Mouse (Mus musculus): ENCODE results near the gene Usp2. TPM values are rescaled to one million over a fixed set of nuclear protein-coding genes. Genes with fewer than 3 reads are reported as not detected.
A peak's percentile ranks its signal among the peaks of the same experiment; 100 is the strongest.
"Not testable (repeated sequence)": the region's sequence is repeated elsewhere in the genome, so short reads cannot be mapped to it uniquely, and the experiment has no call there.

Usp2 gene
- polyA plus RNA-seq, 1 experiment from 2014 or later = 0.59 TPM

GRCm38 (mm10) chr9:44108269-44109055 is 41.6 kb downstream of the Usp2 start:
- Histone ChIP-seq H3K36me3 (ENCODE audit: inconsistent target) (no peaks in the 10 kb centered on the region), H3K27ac (no peak overlapping the region), H3K79me2 (ENCODE audit: inconsistent target) (peaks cover 50% of the 10 kb centered on the region), H3K4me3 (ENCODE audit: inconsistent target) (no peak overlapping the region)
- 94% methylated on average over 31 of the region's 31 CpGs for WGBS (ENCODE audit: missing documents)

GRCm38 (mm10) chr9:44109360-44110095 is 42.7 kb downstream of the Usp2 start:
- Histone ChIP-seq H3K79me2 (ENCODE audit: inconsistent target) (peaks cover 50% of the 10 kb centered on the region), H3K4me3 (ENCODE audit: inconsistent target) (no peak overlapping the region), H3K36me3 (ENCODE audit: inconsistent target) (no peaks in the 10 kb centered on the region), H3K27ac (no peak overlapping the region)
- 17% methylated on average over 7 of the region's 9 CpGs for WGBS (ENCODE audit: missing documents)

GRCm38 (mm10) chr9:44111909-44112308 is 45.1 kb downstream of the Usp2 start:
- H3K36me3 ChIP-seq (ENCODE audit: inconsistent target); H3K27ac ChIP-seq; H3K4me3 ChIP-seq (ENCODE audit: inconsistent target): not testable (repeated sequence)
- peaks cover 45% of the 10 kb centered on the region for H3K79me2 ChIP-seq (ENCODE audit: inconsistent target)
- WGBS (ENCODE audit: missing documents) = 82% methylated on average over 4 of the region's 12 CpGs

DNA sequence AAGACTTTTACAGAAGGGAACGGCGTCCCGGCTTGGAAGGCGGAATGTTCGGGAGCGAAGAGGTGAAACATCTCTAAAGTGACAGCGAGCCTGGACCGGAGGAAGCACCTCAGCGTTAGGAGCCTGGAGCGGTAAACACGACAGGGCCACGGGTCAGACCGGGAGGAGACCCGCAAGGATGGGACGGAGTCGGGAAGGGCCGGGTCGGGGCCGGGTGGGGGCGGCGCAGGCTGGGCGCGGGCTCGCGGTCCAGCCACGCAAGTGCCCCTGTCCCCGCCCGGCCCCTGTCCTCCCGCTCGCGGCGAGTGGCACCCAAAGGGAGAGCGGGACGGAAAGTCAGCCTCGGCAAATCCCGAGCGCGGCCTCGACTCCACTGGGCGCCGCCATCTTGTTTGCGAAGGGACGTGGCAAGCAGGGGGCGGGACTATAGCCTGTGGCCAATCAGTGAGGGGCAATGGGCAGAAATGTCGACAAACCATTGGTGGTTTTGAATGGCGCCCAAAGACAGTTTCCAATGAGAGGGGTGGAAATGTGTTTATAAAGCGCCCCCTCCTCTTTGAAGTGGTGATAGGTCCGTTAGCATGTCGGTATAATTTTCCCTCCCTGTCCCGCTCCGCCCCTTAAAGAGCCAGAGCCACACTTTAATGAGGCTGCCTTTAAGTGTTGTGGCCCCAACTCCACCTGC is 46.4 kb downstream of the Usp2 start, which contains the start of the genes Gm49380 and Rnf26:
Gene Gm49380 (minus strand): TSS at position 396 of the 685 bp plus-strand sequence.
Gene Rnf26 (minus strand): TSS at position 413 of the 685 bp plus-strand sequence.
- WGBS (ENCODE audit: missing documents) = under 1% methylated on average over 51 of the region's 51 CpGs
- no peaks in the 10 kb centered on the region for H3K36me3 ChIP-seq (ENCODE audit: inconsistent target)

DNA sequence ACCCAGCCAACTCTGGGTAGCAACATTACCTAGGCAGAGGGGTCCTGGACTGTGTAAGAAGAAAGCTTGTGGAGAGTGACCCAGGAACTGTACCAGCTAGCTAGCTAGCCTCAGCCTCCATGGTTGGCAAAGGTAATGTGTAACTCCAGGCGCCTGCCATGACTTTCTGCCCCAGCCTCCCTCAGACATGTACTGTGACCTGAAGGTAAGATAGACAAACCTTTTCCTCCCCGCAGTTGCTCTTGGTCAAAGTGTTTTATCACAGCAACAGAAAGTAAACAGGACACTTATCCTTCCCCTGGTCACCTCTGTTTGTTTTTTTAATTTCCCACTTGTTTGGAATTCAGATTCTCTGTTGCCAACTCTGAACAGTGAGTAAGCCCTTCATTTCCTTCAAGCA is 47.6 kb downstream of the Usp2 start:
- Histone ChIP-seq H3K36me3 (ENCODE audit: inconsistent target) (no peaks in the 10 kb centered on the region), H3K79me2 (ENCODE audit: inconsistent target) (peaks cover 20% of the 10 kb centered on the region), H3K27ac (no peak overlapping the region), H3K4me3 (ENCODE audit: inconsistent target) (no peak overlapping the region)
- 97% methylated on average over 2 of the region's 2 CpGs for WGBS (ENCODE audit: missing documents)

More for the DNA sequence above, 46.4 kb downstream of the Usp2 start, which contains the start of the genes Gm49380 and Rnf26:
- peaks cover 32% of the 10 kb centered on the region for H3K79me2 ChIP-seq (ENCODE audit: inconsistent target)
- H3K4me3 ChIP-seq (ENCODE audit: inconsistent target) = peak within 1 kb of the TSS; percentile 48
- H3K27ac ChIP-seq = no peak within 1 kb of the TSS

- Histone ChIP-seq H3K27ac (no peak overlapping the region), H3K36me3 (ENCODE audit: inconsistent target) (no peaks in the 10 kb centered on the region), H3K79me2 (ENCODE audit: inconsistent target) (peaks cover 8% of the 10 kb centered on the region; the same call in 1 of the 2 replicates), H3K4me3 (ENCODE audit: inconsistent target) (no peak overlapping the region)
- 85% methylated on average over 9 of the region's 9 CpGs for WGBS (ENCODE audit: missing documents)
These were observed 48.8 kb downstream of the Usp2 start for GRCm38 (mm10) chr9:44115599-44115998.

GRCm38 (mm10) chr9:44116182-44116581 is 49.4 kb downstream of the Usp2 start:
- Histone ChIP-seq H3K27ac (no peak overlapping the region), H3K4me3 (ENCODE audit: inconsistent target) (no peak overlapping the region), H3K79me2 (ENCODE audit: inconsistent target) (peaks cover 7% of the 10 kb centered on the region; the same call in 1 of the 2 replicates), H3K36me3 (ENCODE audit: inconsistent target) (no peaks in the 10 kb centered on the region)
- whole genome bisulfite sequencing (ENCODE audit: missing documents) = 94% methylated on average over 2 of the region's 4 CpGs

- WGBS (ENCODE audit: missing documents) = 67% methylated on average over 5 of the region's 5 CpGs
- Histone ChIP-seq H3K27ac (no peak overlapping the region), H3K4me3 (ENCODE audit: inconsistent target) (no peak overlapping the region), H3K36me3 (ENCODE audit: inconsistent target) (no peaks in the 10 kb centered on the region), H3K79me2 (ENCODE audit: inconsistent target) (no peaks in the 10 kb centered on the region)
These were observed 52.2 kb downstream of the Usp2 start for GRCm38 (mm10) chr9:44119011-44119410.

DNA sequence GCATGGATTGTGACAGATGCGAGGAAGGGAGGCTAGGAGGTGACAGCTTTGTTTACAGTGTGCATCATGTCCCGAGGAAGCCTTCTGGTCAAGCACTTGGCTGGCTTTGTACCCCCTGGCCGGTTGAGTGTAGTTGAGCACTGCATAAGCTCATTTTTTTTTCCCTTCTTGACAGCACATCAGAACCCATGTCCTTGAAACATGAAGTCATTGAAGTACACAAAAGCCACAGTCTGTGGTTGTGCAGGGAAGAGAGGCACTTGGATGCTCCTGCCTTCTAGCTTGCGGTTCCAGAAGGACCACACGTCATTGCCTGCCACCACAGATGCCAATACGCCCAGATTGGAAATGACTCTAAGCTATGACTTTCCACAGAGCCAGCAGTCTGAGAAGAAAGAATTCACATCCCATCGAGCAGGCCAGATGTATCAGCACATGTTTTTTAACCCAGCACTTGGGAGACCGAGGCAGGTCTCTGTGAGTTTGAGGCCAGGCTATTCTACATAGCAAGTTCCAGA is 53.2 kb downstream of the Usp2 start:
- no peak overlapping the region for H3K27ac ChIP-seq
- H3K79me2 ChIP-seq (ENCODE audit: inconsistent target) = no peaks in the 10 kb centered on the region
- 90% methylated on average over 7 of the region's 8 CpGs for WGBS (ENCODE audit: missing documents)
- no peaks in the 10 kb centered on the region for H3K36me3 ChIP-seq (ENCODE audit: inconsistent target)
- no peak overlapping the region for H3K4me3 ChIP-seq (ENCODE audit: inconsistent target)

GRCm38 (mm10) chr9:44124317-44124716 is 57.5 kb downstream of the Usp2 start:
- 67% methylated on average over 6 of the region's 6 CpGs for WGBS (ENCODE audit: missing documents)
- H3K4me3 ChIP-seq (ENCODE audit: inconsistent target) = no peak overlapping the region
- H3K36me3 ChIP-seq (ENCODE audit: inconsistent target) = no peaks in the 10 kb centered on the region
- no peak overlapping the region for H3K27ac ChIP-seq
- no peaks in the 10 kb centered on the region for H3K79me2 ChIP-seq (ENCODE audit: inconsistent target)

DNA sequence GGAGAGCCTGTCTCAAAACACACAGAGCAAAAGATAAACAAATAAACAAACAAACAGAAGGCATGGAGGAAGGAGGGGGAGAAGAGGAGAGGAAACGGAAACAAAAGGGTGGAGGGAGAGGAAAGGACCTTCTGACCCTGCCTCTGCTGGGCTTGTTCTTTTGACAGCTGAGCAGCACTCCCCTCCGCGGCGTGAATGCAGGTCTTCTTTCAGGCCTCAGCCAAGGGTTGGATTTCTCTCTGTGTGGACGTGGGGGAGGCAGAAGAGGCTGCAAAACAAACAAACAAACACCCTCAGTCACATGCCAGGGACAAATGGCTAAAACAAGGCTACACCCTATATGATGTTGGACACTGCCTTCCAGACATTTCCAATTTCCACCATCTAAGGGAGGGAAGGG is 58.2 kb downstream of the Usp2 start:
- no peaks in the 10 kb centered on the region for H3K79me2 ChIP-seq (ENCODE audit: inconsistent target)
- H3K4me3 ChIP-seq (ENCODE audit: inconsistent target) = no peak overlapping the region
- H3K36me3 ChIP-seq (ENCODE audit: inconsistent target) = no peaks in the 10 kb centered on the region
- no peak overlapping the region for H3K27ac ChIP-seq
- 84% methylated on average over 5 of the region's 5 CpGs for WGBS (ENCODE audit: missing documents)

- H3K4me3 ChIP-seq (ENCODE audit: inconsistent target) = no peak overlapping the region
- no peak overlapping the region for H3K27ac ChIP-seq
- no peaks in the 10 kb centered on the region for H3K36me3 ChIP-seq (ENCODE audit: inconsistent target)
- no peaks in the 10 kb centered on the region for H3K79me2 ChIP-seq (ENCODE audit: inconsistent target)
- WGBS (ENCODE audit: missing documents) = 44% methylated on average over 18 of the region's 18 CpGs
These were observed 59.0 kb downstream of the Usp2 start for GRCm38 (mm10) chr9:44125546-44126428.

DNA sequence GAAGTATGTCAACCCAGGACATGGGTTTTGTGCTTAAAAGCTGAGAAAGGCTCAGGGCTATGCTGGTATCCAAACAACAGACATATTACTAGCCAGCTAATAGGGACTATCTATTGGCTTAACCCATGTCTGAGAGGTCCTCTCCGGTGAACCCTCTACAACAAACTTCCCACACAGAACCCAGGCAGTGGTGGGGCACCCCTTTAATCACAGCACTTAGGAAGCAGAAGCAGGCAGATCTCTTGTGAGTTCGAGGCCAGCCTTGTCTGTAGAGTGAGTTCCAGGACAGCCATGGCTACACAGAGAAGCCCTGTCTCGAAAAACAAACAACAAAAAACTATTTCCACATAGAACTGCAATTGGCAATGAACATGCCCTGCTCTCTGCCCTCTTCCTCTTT is 59.9 kb downstream of the Usp2 start:
- 57% methylated on average over 3 of the region's 3 CpGs for WGBS (ENCODE audit: missing documents)
- Histone ChIP-seq H3K27ac (no peak overlapping the region), H3K79me2 (ENCODE audit: inconsistent target) (no peaks in the 10 kb centered on the region), H3K4me3 (ENCODE audit: inconsistent target) (no peak overlapping the region), H3K36me3 (ENCODE audit: inconsistent target) (no peaks in the 10 kb centered on the region)
